Mouse (Mus musculus) WW6 (cell line): ENCODE results near the gene Orai1.
"Not testable (repeated sequence)": the region's sequence is repeated elsewhere in the genome, so short reads cannot be mapped to it uniquely, and the experiment has no call there.

ENCODE experiments used
- DNase-seq: peaks from one replicate; pipeline ENCODE4 v3.0.0-alpha.2; 2013; ENCODE audit warnings: low read depth, low spot score

The Orai1 gene

GRCm38 (mm10) chr5:123014753-123015701 lies at the start of gene Orai1:
Orai1 (plus strand) TSS chr5:123015074.
- peak; percentile 92 for DNase-seq

- no peak for DNase-seq
Observed at GRCm38 (mm10) chr5:122965427-122965826, 49.4 kb upstream of the Orai1 start.

- no peak for DNase-seq
Observed at GRCm38 (mm10) chr5:122968322-122968721, 46.6 kb upstream of the Orai1 start.

GRCm38 (mm10) chr5:122970056-122970455 lies 44.8 kb upstream of the Orai1 start:
- no peak for DNase-seq

- no peak for DNase-seq
Observed at GRCm38 (mm10) chr5:122971438-122971837, 43.4 kb upstream of the Orai1 start.

GRCm38 (mm10) chr5:122972116-122972515 lies 42.8 kb upstream of the Orai1 start:
- no peak for DNase-seq

- not testable (repeated sequence) for DNase-seq
Observed at GRCm38 (mm10) chr5:122974701-122975100, 40.2 kb upstream of the Orai1 start.

GRCm38 (mm10) chr5:122978970-122979369 lies 35.9 kb upstream of the Orai1 start:
- no peak for DNase-seq

- no peak for DNase-seq
Observed at GRCm38 (mm10) chr5:122984483-122984882, 30.4 kb upstream of the Orai1 start.

- no peak for DNase-seq
Observed at GRCm38 (mm10) chr5:122985276-122985675, 29.6 kb upstream of the Orai1 start.

- no peak for DNase-seq
Observed at GRCm38 (mm10) chr5:122986091-122986493, 28.8 kb upstream of the Orai1 start.

- no peak for DNase-seq
Observed at GRCm38 (mm10) chr5:122987211-122988020, 27.5 kb upstream of the Orai1 start.

GRCm38 (mm10) chr5:122988021-122988751 lies 26.7 kb upstream of the Orai1 start:
- DNase-seq: no peak

GRCm38 (mm10) chr5:122989001-122989525 lies 25.8 kb upstream of the Orai1 start:
- DNase-seq: no peak

GRCm38 (mm10) chr5:122989551-122990330 lies 25.1 kb upstream of the Orai1 start, which contains the start of gene Kdm2b:
Kdm2b (minus strand) TSS chr5:122989823.
- DNase-seq: no peak

GRCm38 (mm10) chr5:122990411-122991160 lies 24.3 kb upstream of the Orai1 start:
- DNase-seq: no peak

- no peak for DNase-seq
Observed at GRCm38 (mm10) chr5:122991350-122992004, 23.4 kb upstream of the Orai1 start.

GRCm38 (mm10) chr5:122993811-122994210 lies 21.1 kb upstream of the Orai1 start:
- no peak for DNase-seq

- DNase-seq: peak; percentile 89
Observed at GRCm38 (mm10) chr5:122994303-122994846, 20.5 kb upstream of the Orai1 start.
